Mouse (Mus musculus): ENCODE measurements around the gene AB124611.

GRCm38 (mm10) chr9:21556996-21557395, 31.0 kb downstream of the AB124611 start:
- TF ChIP-seq CTCF (IDR thresholded peaks at IDR 0.05; ENCODE audit: insufficient read depth, low read depth, low read length) (no peak), POLR2A (IDR thresholded peaks at IDR 0.05; ENCODE audit: insufficient read depth, low read depth, low read length) (no peak)

Measured in olfactory bulb, adult 2 months (tissue).